ENCODE assay signal across 23 mouse cellular contexts in genomic region chr12:29213625-29214024, GRCm38 (mm10).
DNase-seq lines count a peak whose midpoint lies in the region; ATAC-seq lines count a peak whose summit lies in the region.
"Had no signal": no experiment of that assay in that cellular context is flagged by ENCODE, and none has a peak within 500 bp of the region (broad histone marks: within the 10 kb centered on the region; RNA-seq: fewer than 3 reads in every experiment).

No protein-coding gene starts in this region.

- peak; percentile 14 for DNase-seq in adrenal gland, adult 2 months
- no peak for DNase-seq in adrenal gland, postnatal 36 days
- peak; percentile 1 for DNase-seq in heart, postnatal 25 days (ENCODE audit: low spot score)
- DNase-seq in heart, adult 8-10 months (ENCODE audit: low spot score), result no peak
- DNase-seq in skeletal muscle tissue, adult 2 months (ENCODE audit: low read depth, low spot score), result peak; percentile 26
- no peak for DNase-seq in adrenal gland, postnatal 10 days
- DNase-seq: adrenal gland, adult 8-10 months; cerebellum, adult 2 months; heart, adult 2 months; kidney, adult 2 months; kidney, postnatal 25 days; liver, embryonic 13.5 days; right cerebral cortex, adult 18-20 months had no signal

- peak overlapping the region; percentile 70 for H3K27ac ChIP-seq in neural tube, embryonic 13.5 days (replicated peaks)
- no peak overlapping the region for H3K27ac ChIP-seq in neural tube, embryonic 15.5 days (replicated peaks)
- H3K27ac ChIP-seq: embryonic facial prominence, embryonic 12.5 days; heart, adult 2 months; left cerebral cortex, adult 2 months; limb, embryonic 12.5 days; liver, embryonic 13.5 days; lung, embryonic 15.5 days; macrophage had no signal

- H3K4me3 ChIP-seq in neural tube, embryonic 13.5 days, result no peak overlapping the region
- H3K4me3 ChIP-seq in neural tube, embryonic 15.5 days (replicated peaks), result no peak overlapping the region
- H3K4me3 ChIP-seq: embryonic facial prominence, embryonic 12.5 days; heart, adult 2 months; left cerebral cortex, adult 2 months; limb, embryonic 12.5 days; liver, embryonic 13.5 days; lung, embryonic 15.5 days had no signal

- intact Hi-C loops in heart, postnatal 25 days (cut with DNase I), result no loop called here

- H3K27me3 ChIP-seq in neural tube, embryonic 13.5 days, result no peaks in the 10 kb centered on the region
- H3K27me3 ChIP-seq in neural tube, embryonic 15.5 days (replicated peaks), result no peaks in the 10 kb centered on the region
- H3K27me3 ChIP-seq: embryonic facial prominence, embryonic 12.5 days; limb, embryonic 12.5 days; liver, embryonic 13.5 days; lung, embryonic 15.5 days had no signal

- no peak for ATAC-seq in neural tube, embryonic 13.5 days (ENCODE audit: low read depth)
- no peak for ATAC-seq in neural tube, embryonic 15.5 days (ENCODE audit: low FRiP score)
- ATAC-seq: CD4-positive, CD25-positive, alpha-beta regulatory T cell, adult 4 months had no signal

- WGBS in neural tube, embryonic 13.5 days, result 94% methylated on average over 1 of the region's 1 CpGs
- WGBS in neural tube, embryonic 15.5 days, result 86% methylated on average over 1 of the region's 1 CpGs

- H3K9me3 ChIP-seq in neural tube, embryonic 13.5 days, result no peaks in the 10 kb centered on the region
- no peaks in the 10 kb centered on the region for H3K9me3 ChIP-seq in neural tube, embryonic 15.5 days (replicated peaks)
- H3K9me3 ChIP-seq: embryonic facial prominence, embryonic 12.5 days; limb, embryonic 12.5 days; liver, embryonic 13.5 days; lung, embryonic 15.5 days had no signal

- no peak overlapping the region for H3K9ac ChIP-seq in neural tube, embryonic 13.5 days
- no peak overlapping the region for H3K9ac ChIP-seq in neural tube, embryonic 15.5 days (replicated peaks)
- H3K9ac ChIP-seq: embryonic facial prominence, embryonic 12.5 days; limb, embryonic 12.5 days; liver, embryonic 13.5 days; lung, embryonic 15.5 days had no signal

- no peaks in the 10 kb centered on the region for H3K36me3 ChIP-seq in neural tube, embryonic 13.5 days
- H3K36me3 ChIP-seq in neural tube, embryonic 15.5 days, result no peaks in the 10 kb centered on the region
- H3K36me3 ChIP-seq: embryonic facial prominence, embryonic 12.5 days; G1E; limb, embryonic 12.5 days; liver, embryonic 13.5 days; lung, embryonic 15.5 days had no signal

- H3K4me2 ChIP-seq in neural tube, embryonic 13.5 days, result no peak overlapping the region
- H3K4me2 ChIP-seq in neural tube, embryonic 15.5 days, result no peak overlapping the region
- H3K4me2 ChIP-seq: embryonic facial prominence, embryonic 12.5 days; limb, embryonic 12.5 days; liver, embryonic 13.5 days; lung, embryonic 15.5 days; midbrain, embryonic 11.5 days had no signal

- H3K4me1 ChIP-seq in neural tube, embryonic 13.5 days (replicated peaks), result peaks cover 6% of the 10 kb centered on the region; the same call in 1 of the 2 replicates
- H3K4me1 ChIP-seq in neural tube, embryonic 15.5 days, result no peaks in the 10 kb centered on the region
- H3K4me1 ChIP-seq: embryonic facial prominence, embryonic 12.5 days; limb, embryonic 12.5 days; liver, embryonic 13.5 days; lung, embryonic 15.5 days had no signal

Comparison
In these comparisons a context has a peak if more than half of its experiments do, and no peak if none do; other contexts are left out.
1. DNase-seq: peak in adrenal gland, adult 2 months (single experiment), heart, postnatal 25 days (single experiment) and skeletal muscle tissue, adult 2 months (single experiment); none in adrenal gland, postnatal 36 days (0 of 2), heart, adult 8-10 months (single experiment) and adrenal gland, postnatal 10 days (single experiment).